Comparison of ENCODE assay signal across 8 mouse cellular contexts in the genomic region with DNA sequence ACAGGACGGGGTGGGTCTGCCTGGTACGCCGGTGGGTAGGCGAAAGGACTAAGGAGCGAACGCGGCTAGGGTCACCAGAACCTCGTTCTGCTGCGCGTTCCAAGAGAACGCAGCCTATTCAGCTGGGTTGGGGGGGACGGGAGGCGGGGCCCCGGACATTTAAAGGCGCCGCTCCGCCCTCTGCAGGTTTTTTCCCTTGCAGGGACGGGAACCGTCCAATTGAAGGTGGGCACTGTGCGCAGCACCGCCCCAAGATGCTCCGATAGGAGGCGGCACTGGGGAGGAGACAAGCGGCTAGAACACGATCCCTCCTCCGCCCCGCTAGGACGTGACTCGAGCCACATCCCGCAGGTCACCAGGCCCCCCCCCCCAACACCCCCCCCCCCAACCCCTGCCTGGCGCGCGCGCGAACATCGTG. TPM values are rescaled to one million over a fixed set of nuclear protein-coding genes. Genes with fewer than 3 reads are reported as not detected.
DNase-seq lines count a peak whose midpoint lies in the region; ATAC-seq lines count a peak whose summit lies in the region.

No protein-coding gene starts in this region.

- under 1% methylated on average over 30 of the region's 36 CpGs for WGBS in hindbrain, embryonic 12.5 days

- peaks cover 36% of the 10 kb centered on the region for H3K36me3 ChIP-seq in hindbrain, embryonic 12.5 days

- H3K4me1 ChIP-seq in hindbrain, embryonic 12.5 days, result peaks cover 41% of the 10 kb centered on the region

- no peaks in the 10 kb centered on the region for H3K27me3 ChIP-seq in hindbrain, embryonic 12.5 days

- peak overlapping the region; percentile 82 for H3K4me2 ChIP-seq in hindbrain, embryonic 12.5 days (replicated peaks)

- ATAC-seq in hindbrain, embryonic 12.5 days (ENCODE audit: low FRiP score), result peak; percentile 96

- peak overlapping the region; percentile 96 for H3K27ac ChIP-seq in hindbrain, embryonic 12.5 days

- peak; percentile 98 for DNase-seq in MN1 (ENCODE audit: low spot score)
- peak; percentile 98 for DNase-seq in cerebellum, adult 9-10 months
- peak; percentile 97 to 98 for DNase-seq in frontal cortex, adult 2 months (ENCODE audit: extremely low spot score in 1 of 2, low spot score in 1 of 2)
- DNase-seq in layer of hippocampus, postnatal 14 days (ENCODE audit: low spot score in 2 of 2), result peak; percentile 95 to 99
- peak; percentile 97 for DNase-seq in lung, postnatal 14 days
- peak; percentile 97 for DNase-seq in retina, adult 2 months (ENCODE audit: low read depth, low spot score)
- peak; percentile 97 for DNase-seq in thymus, postnatal 36 days

- H3K9me3 ChIP-seq in hindbrain, embryonic 12.5 days (replicated peaks), result no peaks in the 10 kb centered on the region

- peak overlapping the region; percentile 87 for H3K4me3 ChIP-seq in hindbrain, embryonic 12.5 days

- H3K9ac ChIP-seq in hindbrain, embryonic 12.5 days, result peak overlapping the region; percentile 92

RNA-seq across cellular contexts. Expression of a gene that starts 1.6 kb away (rescaled TPM):
- polyA plus RNA-seq in frontal cortex, adult 2 months (2012; rRNA removed), result 130 and 142 TPM in 2 replicates
- polyA plus RNA-seq in hindbrain, embryonic 12.5 days (2016; fragmentation: Nextera tagmentation; extraction: Ambion mirVana), result 23.7 and 24.9 TPM in 2 replicates
- total RNA-seq in layer of hippocampus, postnatal 14 days (2021), result 100 to 1,000 TPM; 109 to 112 TPM

RNA-seq across cellular contexts. Expression of a gene that starts 6.8 kb away (rescaled TPM):
- polyA plus RNA-seq in frontal cortex, adult 2 months (2012; rRNA removed), result 84.5 and 85.1 TPM in 2 replicates
- polyA plus RNA-seq in hindbrain, embryonic 12.5 days (2016; fragmentation: Nextera tagmentation; extraction: Ambion mirVana), result 286 and 294 TPM in 2 replicates
- total RNA-seq in layer of hippocampus, postnatal 14 days (2021), result 10 to 100 TPM; 49.0 to 51.8 TPM

RNA-seq across cellular contexts. Expression of a gene that starts 17.8 kb away (rescaled TPM):
- polyA plus RNA-seq in frontal cortex, adult 2 months (2012; rRNA removed), result 1.4 and 1.9 TPM in 2 replicates
- 0.48 and 1.1 TPM in 2 replicates for polyA plus RNA-seq in hindbrain, embryonic 12.5 days (2016; fragmentation: Nextera tagmentation; extraction: Ambion mirVana)
- total RNA-seq in layer of hippocampus, postnatal 14 days (2021), result under 1 TPM; 0.53 to 0.57 TPM

RNA-seq across cellular contexts. Expression of a gene that starts 22.3 kb away (rescaled TPM):
- 439 and 535 TPM in 2 replicates for polyA plus RNA-seq in frontal cortex, adult 2 months (2012; rRNA removed)
- 140 and 144 TPM in 2 replicates for polyA plus RNA-seq in hindbrain, embryonic 12.5 days (2016; fragmentation: Nextera tagmentation; extraction: Ambion mirVana)
- total RNA-seq in layer of hippocampus, postnatal 14 days (2021), result 100 to 1,000 TPM; 195 to 196 TPM

RNA-seq across cellular contexts. Expression of a gene that starts 32.4 kb away (rescaled TPM):
- polyA plus RNA-seq in frontal cortex, adult 2 months (2012; rRNA removed), result 0.53 TPM in 1 of 2 replicates, not detected in the other
- polyA plus RNA-seq in hindbrain, embryonic 12.5 days (2016; fragmentation: Nextera tagmentation; extraction: Ambion mirVana), result not detected in 2 replicates
- not detected for total RNA-seq in layer of hippocampus, postnatal 14 days (2021)

Comparison
In these comparisons a context has a peak if more than half of its experiments do, and no peak if none do; other contexts are left out.
1. Peak in every context shown above with its lines: DNase-seq, ATAC-seq, H3K4me3 ChIP-seq and H3K27ac ChIP-seq.